Mouse (Mus musculus): Measurements from ENCODE around the gene Olfr186. TPM values are rescaled to one million over a fixed set of nuclear protein-coding genes. Genes with fewer than 3 reads are reported as not detected.
"Not testable (repeated sequence)": the region's sequence is repeated elsewhere in the genome, so short reads cannot be mapped to it uniquely, and the experiment has no call there.

Gene Olfr186
- polyA plus RNA-seq (2015; fragmentation: Nextera tagmentation; extraction: Ambion mirVana): not detected in 2 replicates

DNA sequence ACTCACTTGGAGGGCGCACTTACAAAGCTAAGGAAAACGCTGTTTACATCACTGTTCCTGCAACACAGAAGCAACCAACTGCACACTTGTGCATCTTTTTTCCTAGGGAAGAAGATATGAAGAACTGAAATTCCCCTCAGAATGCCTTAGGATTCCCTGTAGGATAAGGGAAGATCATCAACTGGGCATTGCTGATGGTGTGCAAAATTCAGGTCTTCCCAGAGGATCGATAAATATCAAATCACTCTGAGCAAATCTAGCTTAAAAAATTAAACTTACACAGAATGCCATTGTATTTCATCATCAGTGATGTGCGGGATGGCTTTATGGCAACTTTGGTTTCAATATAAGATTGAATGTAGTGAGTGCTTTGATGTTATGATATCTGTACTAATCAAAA is at the start of gene Olfr186:
Olfr186 (minus strand) TSS at position 101 of the 400 bp plus-strand sequence.
- no peaks in the 10 kb centered on the region for H3K27me3 ChIP-seq
- no peak within 1 kb of the TSS for H3K27ac ChIP-seq (replicated peaks)
- H3K4me2 ChIP-seq: no peak within 1 kb of the TSS
- no peaks in the 10 kb centered on the region for H3K36me3 ChIP-seq
- no peak for ATAC-seq (ENCODE audit: low read depth)
- H3K4me1 ChIP-seq (replicated peaks): no peaks in the 10 kb centered on the region
- H3K4me3 ChIP-seq: no peak within 1 kb of the TSS
- no peak within 1 kb of the TSS for H3K9ac ChIP-seq
- H3K9me3 ChIP-seq: no peaks in the 10 kb centered on the region
- 92% methylated on average over 4 of the region's 4 CpGs for WGBS

DNA sequence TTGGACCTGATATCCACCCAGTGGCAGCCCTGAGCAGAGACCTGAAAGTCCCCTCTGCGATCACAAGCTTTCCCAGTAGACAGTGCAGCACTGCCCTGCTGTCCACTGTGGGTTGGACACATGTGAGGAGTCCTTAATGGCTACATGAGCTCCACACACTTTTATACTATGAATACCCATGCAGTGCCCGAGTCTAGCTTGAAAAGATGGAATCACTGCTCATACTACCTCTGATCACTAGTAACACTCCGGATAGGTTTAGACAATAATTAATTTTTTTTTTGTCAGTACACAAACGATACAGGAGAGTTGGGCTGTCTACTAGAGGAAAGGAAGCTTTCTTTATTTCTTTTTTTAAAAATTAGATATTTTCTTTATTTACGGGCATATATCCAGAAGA is 47.8 kb upstream of the Olfr186 start, which contains the start of gene Olfr190:
Olfr190 (minus strand) TSS at position 101 of the 400 bp plus-strand sequence.
- WGBS: 92% methylated on average over 5 of the region's 5 CpGs
- H3K9ac ChIP-seq: no peak within 1 kb of the TSS
- H3K27ac ChIP-seq (replicated peaks): no peak within 1 kb of the TSS
- no peak within 1 kb of the TSS for H3K4me3 ChIP-seq
- no peak for ATAC-seq (ENCODE audit: low read depth)
- H3K4me1 ChIP-seq (replicated peaks): no peaks in the 10 kb centered on the region
- H3K4me2 ChIP-seq: no peak within 1 kb of the TSS
- no peaks in the 10 kb centered on the region for H3K27me3 ChIP-seq
- H3K9me3 ChIP-seq: no peaks in the 10 kb centered on the region
- H3K36me3 ChIP-seq: no peaks in the 10 kb centered on the region

GRCm38 (mm10) chr16:59073520-59073919 is 43.4 kb upstream of the Olfr186 start:
- Histone ChIP-seq H3K4me1 (replicated peaks) (no peaks in the 10 kb centered on the region), H3K4me2 (no peak overlapping the region), H3K9ac (no peak overlapping the region), H3K4me3 (no peak overlapping the region), H3K27ac (replicated peaks) (no peak overlapping the region), H3K36me3 (no peaks in the 10 kb centered on the region), H3K27me3 (no peaks in the 10 kb centered on the region), H3K9me3 (no peaks in the 10 kb centered on the region)
- 89% methylated on average over 1 of the region's 1 CpGs for WGBS
- no peak for ATAC-seq (ENCODE audit: low read depth)

GRCm38 (mm10) chr16:59071755-59072154 is 41.7 kb upstream of the Olfr186 start:
- Histone ChIP-seq H3K36me3 (no peaks in the 10 kb centered on the region), H3K4me3 (no peak overlapping the region), H3K9me3 (no peaks in the 10 kb centered on the region), H3K27ac (replicated peaks) (no peak overlapping the region), H3K9ac (no peak overlapping the region), H3K27me3 (no peaks in the 10 kb centered on the region), H3K4me2 (no peak overlapping the region), H3K4me1 (replicated peaks) (no peaks in the 10 kb centered on the region)
- ATAC-seq (ENCODE audit: low read depth): no peak

DNA sequence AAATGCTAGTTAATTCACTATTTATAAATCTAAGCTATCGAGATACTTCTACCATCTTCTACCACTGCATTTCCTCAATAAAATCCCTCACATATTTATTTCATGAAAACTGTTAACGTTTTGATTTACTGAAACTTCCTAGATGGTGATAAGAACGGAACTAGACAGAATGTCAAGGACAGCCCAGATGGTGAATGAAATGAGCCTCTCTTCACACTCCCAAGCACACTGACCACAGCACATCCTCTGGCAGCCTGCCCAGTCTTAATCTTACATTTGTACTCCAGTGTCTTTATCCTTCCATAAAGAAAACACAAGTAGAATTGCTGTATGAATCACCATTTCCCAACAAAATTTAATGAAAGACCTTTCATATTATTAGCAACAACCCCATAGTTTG is 32.3 kb upstream of the Olfr186 start:
- H3K27ac ChIP-seq (replicated peaks); H3K4me3 ChIP-seq; H3K9me3 ChIP-seq; H3K4me2 ChIP-seq; ATAC-seq (ENCODE audit: low read depth); H3K9ac ChIP-seq; H3K36me3 ChIP-seq; H3K27me3 ChIP-seq; H3K4me1 ChIP-seq (replicated peaks): not testable (repeated sequence)
- 69% methylated on average over 3 of the region's 3 CpGs for WGBS

DNA sequence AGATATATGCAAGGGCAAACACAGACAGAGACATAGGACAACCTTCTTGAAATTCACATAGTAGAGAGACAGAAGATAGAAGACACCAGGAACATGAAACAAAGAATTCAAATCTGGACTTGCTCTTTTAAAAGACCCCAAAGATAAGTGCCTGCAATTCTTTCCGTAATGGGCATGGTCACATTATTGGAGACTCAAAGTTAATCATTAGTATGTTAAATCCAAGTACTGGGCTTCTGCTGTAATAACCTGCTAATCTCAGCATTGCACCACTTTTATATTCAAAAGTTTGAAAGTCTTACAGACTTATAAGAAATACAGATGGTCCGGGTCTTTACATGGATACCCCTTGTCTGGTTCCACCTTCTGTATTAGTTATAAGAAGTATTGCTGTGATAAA is 19.2 kb upstream of the Olfr186 start:
- not testable (repeated sequence) for H3K9me3 ChIP-seq; H3K36me3 ChIP-seq; H3K9ac ChIP-seq; H3K4me2 ChIP-seq; H3K4me1 ChIP-seq (replicated peaks); H3K27ac ChIP-seq (replicated peaks); H3K4me3 ChIP-seq; ATAC-seq (ENCODE audit: low read depth); H3K27me3 ChIP-seq
- WGBS: 95% methylated on average over 2 of the region's 2 CpGs

GRCm38 (mm10) chr16:59048860-59049259 is 18.8 kb upstream of the Olfr186 start:
- no peaks in the 10 kb centered on the region for H3K27me3 ChIP-seq
- H3K9ac ChIP-seq: no peak overlapping the region
- no peaks in the 10 kb centered on the region for H3K4me1 ChIP-seq (replicated peaks)
- no peak overlapping the region for H3K4me2 ChIP-seq
- no peak overlapping the region for H3K4me3 ChIP-seq
- no peaks in the 10 kb centered on the region for H3K36me3 ChIP-seq
- WGBS: 83% methylated on average over 1 of the region's 1 CpGs
- no peaks in the 10 kb centered on the region for H3K9me3 ChIP-seq
- no peak for ATAC-seq (ENCODE audit: low read depth)
- H3K27ac ChIP-seq (replicated peaks): no peak overlapping the region

DNA sequence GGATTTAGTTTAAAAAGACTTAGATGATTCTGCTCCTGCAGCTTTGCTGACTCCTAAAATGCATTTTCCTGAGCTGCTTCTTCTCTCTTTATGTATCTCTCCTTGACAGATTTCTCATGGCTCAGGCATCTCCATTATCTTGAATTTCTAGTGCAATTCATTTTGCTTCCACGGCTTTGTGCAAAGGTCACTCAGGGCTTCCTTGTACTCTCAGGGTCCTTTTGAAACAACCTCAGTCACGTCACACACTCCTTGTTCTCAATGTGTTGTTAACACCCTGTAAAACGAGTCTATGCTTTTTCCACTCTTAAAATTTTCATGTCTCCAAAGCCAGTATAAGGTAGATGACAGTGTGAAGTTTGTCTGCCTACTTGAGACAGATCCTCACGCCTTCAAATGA is 17.5 kb upstream of the Olfr186 start:
- 68% methylated on average over 4 of the region's 4 CpGs for WGBS
- Histone ChIP-seq H3K4me2 (no peak overlapping the region), H3K4me3 (no peak overlapping the region), H3K4me1 (replicated peaks) (no peaks in the 10 kb centered on the region), H3K27ac (replicated peaks) (no peak overlapping the region), H3K36me3 (no peaks in the 10 kb centered on the region), H3K27me3 (no peaks in the 10 kb centered on the region), H3K9me3 (no peaks in the 10 kb centered on the region), H3K9ac (no peak overlapping the region)
- ATAC-seq (ENCODE audit: low read depth): no peak

GRCm38 (mm10) chr16:59045835-59046234 is 15.7 kb upstream of the Olfr186 start:
- H3K9ac ChIP-seq: no peak overlapping the region
- H3K4me3 ChIP-seq: no peak overlapping the region
- no peaks in the 10 kb centered on the region for H3K36me3 ChIP-seq
- H3K4me2 ChIP-seq: no peak overlapping the region
- H3K9me3 ChIP-seq: no peaks in the 10 kb centered on the region
- 83% methylated on average over 3 of the region's 3 CpGs for WGBS
- no peaks in the 10 kb centered on the region for H3K4me1 ChIP-seq (replicated peaks)
- H3K27me3 ChIP-seq: no peaks in the 10 kb centered on the region
- H3K27ac ChIP-seq (replicated peaks): no peak overlapping the region
- no peak for ATAC-seq (ENCODE audit: low read depth)

DNA sequence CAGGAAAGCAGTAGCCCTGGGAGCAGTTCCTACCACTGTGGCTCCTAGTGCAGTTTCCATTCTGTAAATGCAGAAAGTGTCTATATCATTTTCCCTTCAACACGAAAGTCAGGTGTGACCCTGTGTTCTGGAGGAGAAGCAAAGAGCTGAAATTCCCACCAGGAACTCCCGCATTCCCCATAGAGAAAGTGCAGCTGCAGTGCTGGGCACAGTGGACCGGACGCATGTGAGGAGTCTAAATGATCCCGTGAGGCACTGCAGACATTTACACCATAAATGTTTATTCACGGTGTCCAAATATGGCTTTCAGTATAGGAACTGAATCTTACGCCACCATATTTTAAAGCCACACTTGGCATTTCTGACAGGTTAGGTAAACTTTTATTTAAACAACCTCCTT is 9.6 kb upstream of the Olfr186 start, which contains the start of gene Olfr187:
Olfr187 (minus strand) TSS at position 58 of the 400 bp plus-strand sequence.
- Histone ChIP-seq H3K4me1 (replicated peaks) (no peaks in the 10 kb centered on the region), H3K27me3 (no peaks in the 10 kb centered on the region), H3K9ac (no peak within 1 kb of the TSS), H3K4me2 (no peak within 1 kb of the TSS), H3K9me3 (no peaks in the 10 kb centered on the region), H3K4me3 (no peak within 1 kb of the TSS), H3K36me3 (no peaks in the 10 kb centered on the region), H3K27ac (replicated peaks) (no peak within 1 kb of the TSS)
- no peak for ATAC-seq (ENCODE audit: low read depth)
- 89% methylated on average over 7 of the region's 7 CpGs for WGBS

DNA sequence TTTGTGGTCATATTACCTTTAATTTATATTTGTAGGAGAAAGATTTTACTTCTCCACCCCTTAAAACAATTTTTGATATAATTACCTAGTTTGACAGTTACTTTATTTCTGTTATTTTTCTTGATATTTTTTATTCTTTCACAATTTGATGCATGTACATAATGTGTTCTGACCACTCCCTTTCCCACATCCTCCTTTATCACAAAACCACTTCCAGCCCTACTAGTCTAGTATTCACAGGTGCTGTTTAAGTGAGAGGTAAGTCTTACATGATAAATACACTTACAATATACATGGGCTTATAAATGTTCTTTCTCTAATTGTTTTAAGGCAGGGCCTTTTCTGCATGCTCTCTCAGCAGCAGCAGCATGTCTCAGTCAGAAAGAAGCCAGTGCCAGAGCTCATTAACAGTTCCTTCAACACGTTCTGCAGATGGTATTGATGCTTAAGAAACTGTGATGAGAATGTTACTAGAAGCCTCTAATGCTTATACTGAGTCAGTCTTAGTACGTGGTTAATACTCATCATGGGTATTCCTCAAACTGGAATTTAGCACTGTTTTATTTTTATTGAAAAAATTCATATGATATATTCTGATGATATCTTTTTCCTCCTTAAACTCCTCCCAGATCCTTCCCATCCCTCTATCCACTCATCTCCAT is 16.6 kb downstream of the Olfr186 start:
- no peak overlapping the region for H3K4me3 ChIP-seq
- ATAC-seq (ENCODE audit: low read depth): no peak
- H3K4me2 ChIP-seq: no peak overlapping the region
- H3K9me3 ChIP-seq: no peaks in the 10 kb centered on the region
- 68% methylated on average over 2 of the region's 2 CpGs for WGBS
- H3K27ac ChIP-seq (replicated peaks): no peak overlapping the region
- H3K27me3 ChIP-seq: no peaks in the 10 kb centered on the region
- no peaks in the 10 kb centered on the region for H3K36me3 ChIP-seq
- no peak overlapping the region for H3K9ac ChIP-seq
- no peaks in the 10 kb centered on the region for H3K4me1 ChIP-seq (replicated peaks)

DNA sequence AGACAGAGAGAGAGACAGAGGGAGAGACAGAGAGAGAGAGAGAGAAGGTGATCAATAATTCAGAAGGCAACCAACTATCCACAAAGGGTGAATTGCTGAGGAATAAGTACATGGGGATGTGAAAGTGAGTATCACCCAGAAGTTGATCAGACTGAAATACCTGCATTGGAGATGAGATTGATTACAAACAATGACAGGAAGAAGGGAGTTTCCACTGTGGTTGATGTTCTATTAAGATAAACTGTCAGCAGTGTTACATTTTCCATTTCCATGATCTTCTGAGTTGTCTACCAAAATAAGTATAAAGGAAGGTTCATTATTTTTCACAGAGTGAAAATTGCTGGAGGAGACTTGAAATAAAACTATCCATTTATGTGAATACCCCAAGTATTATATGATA is 22.9 kb downstream of the Olfr186 start:
- Histone ChIP-seq H3K4me3 (no peak overlapping the region), H3K27me3 (no peaks in the 10 kb centered on the region), H3K4me1 (replicated peaks) (no peaks in the 10 kb centered on the region), H3K27ac (replicated peaks) (no peak overlapping the region), H3K9me3 (no peaks in the 10 kb centered on the region), H3K36me3 (no peaks in the 10 kb centered on the region), H3K4me2 (no peak overlapping the region), H3K9ac (no peak overlapping the region)
- ATAC-seq (ENCODE audit: low read depth): no peak

- H3K9ac ChIP-seq: no peak within 1 kb of the TSS
- H3K4me2 ChIP-seq: no peak within 1 kb of the TSS
- H3K27me3 ChIP-seq: no peaks in the 10 kb centered on the region
- H3K4me3 ChIP-seq: no peak within 1 kb of the TSS
- H3K4me1 ChIP-seq (replicated peaks): no peaks in the 10 kb centered on the region
- no peaks in the 10 kb centered on the region for H3K36me3 ChIP-seq
- H3K9me3 ChIP-seq: no peaks in the 10 kb centered on the region
- H3K27ac ChIP-seq (replicated peaks): no peak within 1 kb of the TSS
- WGBS: 72% methylated on average over 2 of the region's 2 CpGs
- ATAC-seq (ENCODE audit: low read depth): no peak
These were observed 35.0 kb downstream of the Olfr186 start, which contains the start of gene Olfr183 for GRCm38 (mm10) chr16:58995057-58995456. Gene Olfr183, plus strand, starts transcription at chr16:58995357.
